Mouse (Mus musculus): ENCODE results near the gene Oxct2b. TPM values are rescaled to one million over a fixed set of nuclear protein-coding genes. Genes with fewer than 3 reads are reported as not detected.

Oxct2b gene
- polyA plus RNA-seq (2014; fragmentation: Nextera tagmentation; extraction: Ambion mirVana), result 0.20 TPM in 1 of 2 replicates, not detected in the other

- Histone ChIP-seq H3K9ac (replicated peaks; ENCODE audit: low read length) (no peak within 1 kb of the TSS), H3K4me1 (ENCODE audit: control insufficient read depth, insufficient read depth, low read length) (no peaks in the 10 kb centered on the region), H3K27ac (replicated peaks; ENCODE audit: low read depth, low read length) (no peak within 1 kb of the TSS), H3K4me3 (ENCODE audit: low read depth, low read length) (peak within 1 kb of the TSS; percentile 26), H3K36me3 (replicated peaks; ENCODE audit: control insufficient read depth, insufficient read depth, low read depth, low read length) (no peaks in the 10 kb centered on the region), H3K4me2 (ENCODE audit: low read depth, low read length) (peak within 1 kb of the TSS; percentile 57), H3K27me3 (ENCODE audit: control insufficient read depth, insufficient read depth, low read length) (peaks cover 5% of the 10 kb centered on the region; the same call in 1 of the 2 replicates), H3K9me3 (replicated peaks; ENCODE audit: control insufficient read depth, low read length) (no peaks in the 10 kb centered on the region)
- DNase-seq (ENCODE audit: low spot score), result peak; percentile 35
- 7% methylated on average over 22 of the region's 22 CpGs for WGBS
- ATAC-seq (replicated peaks; ENCODE audit: insufficient number of reproducible peaks, low FRiP score, low TSS enrichment, low read depth), result no peak
These were observed at the start of gene Oxct2b for GRCm38 (mm10) chr4:123116011-123116410. TSS of gene Oxct2b (plus strand) at chr4:123116266.

- ATAC-seq (replicated peaks; ENCODE audit: insufficient number of reproducible peaks, low FRiP score, low TSS enrichment, low read depth) (no peak), DNase-seq (ENCODE audit: low spot score) (no peak)
- H3K9ac ChIP-seq (replicated peaks; ENCODE audit: low read length), result no peak overlapping the region
- no peak overlapping the region for H3K4me2 ChIP-seq (ENCODE audit: low read depth, low read length)
- no peaks in the 10 kb centered on the region for H3K9me3 ChIP-seq (replicated peaks; ENCODE audit: control insufficient read depth, low read length)
- H3K36me3 ChIP-seq (replicated peaks; ENCODE audit: control insufficient read depth, insufficient read depth, low read depth, low read length), result no peaks in the 10 kb centered on the region
- WGBS, result 84% methylated on average over 6 of the region's 6 CpGs
- H3K4me3 ChIP-seq (ENCODE audit: low read depth, low read length), result no peak overlapping the region
- H3K27me3 ChIP-seq (ENCODE audit: control insufficient read depth, insufficient read depth, low read length), result no peaks in the 10 kb centered on the region
- H3K4me1 ChIP-seq (ENCODE audit: control insufficient read depth, insufficient read depth, low read length), result no peaks in the 10 kb centered on the region
- H3K27ac ChIP-seq (replicated peaks; ENCODE audit: low read depth, low read length), result no peak overlapping the region
These were observed 47.4 kb upstream of the Oxct2b start for GRCm38 (mm10) chr4:123068646-123069045.

- no peaks in the 10 kb centered on the region for H3K36me3 ChIP-seq (replicated peaks; ENCODE audit: control insufficient read depth, insufficient read depth, low read depth, low read length)
- 0 out of 2 replicates have a peak overlapping the region, but pooled peaks have one; percentile 10 for H3K9ac ChIP-seq (replicated peaks; ENCODE audit: low read length)
- peak; percentile 45 for DNase-seq (ENCODE audit: low spot score)
- no peak overlapping the region for H3K4me3 ChIP-seq (ENCODE audit: low read depth, low read length)
- H3K27ac ChIP-seq (replicated peaks; ENCODE audit: low read depth, low read length), result no peak overlapping the region
- H3K9me3 ChIP-seq (replicated peaks; ENCODE audit: control insufficient read depth, low read length), result no peaks in the 10 kb centered on the region
- 11% methylated on average over 13 of the region's 13 CpGs for WGBS
- no peaks in the 10 kb centered on the region for H3K4me1 ChIP-seq (ENCODE audit: control insufficient read depth, insufficient read depth, low read length)
- peak; percentile 72; the same call in 1 of the 2 replicates for ATAC-seq (replicated peaks; ENCODE audit: insufficient number of reproducible peaks, low FRiP score, low TSS enrichment, low read depth)
- no peaks in the 10 kb centered on the region for H3K27me3 ChIP-seq (ENCODE audit: control insufficient read depth, insufficient read depth, low read length)
- H3K4me2 ChIP-seq (ENCODE audit: low read depth, low read length), result no peak overlapping the region
These were observed 44.6 kb upstream of the Oxct2b start for GRCm38 (mm10) chr4:123071266-123071966.

GRCm38 (mm10) chr4:123076928-123077327, 39.1 kb upstream of the Oxct2b start:
- H3K27ac ChIP-seq (replicated peaks; ENCODE audit: low read depth, low read length), result no peak overlapping the region
- ATAC-seq (replicated peaks; ENCODE audit: insufficient number of reproducible peaks, low FRiP score, low TSS enrichment, low read depth) (no peak), DNase-seq (ENCODE audit: low spot score) (no peak)
- H3K9me3 ChIP-seq (replicated peaks; ENCODE audit: control insufficient read depth, low read length), result no peaks in the 10 kb centered on the region
- WGBS, result 62% methylated on average over 8 of the region's 8 CpGs
- no peaks in the 10 kb centered on the region for H3K27me3 ChIP-seq (ENCODE audit: control insufficient read depth, insufficient read depth, low read length)
- no peak overlapping the region for H3K4me3 ChIP-seq (ENCODE audit: low read depth, low read length)
- no peak overlapping the region for H3K9ac ChIP-seq (replicated peaks; ENCODE audit: low read length)
- no peaks in the 10 kb centered on the region for H3K4me1 ChIP-seq (ENCODE audit: control insufficient read depth, insufficient read depth, low read length)
- no peak overlapping the region for H3K4me2 ChIP-seq (ENCODE audit: low read depth, low read length)
- no peaks in the 10 kb centered on the region for H3K36me3 ChIP-seq (replicated peaks; ENCODE audit: control insufficient read depth, insufficient read depth, low read depth, low read length)

DNA sequence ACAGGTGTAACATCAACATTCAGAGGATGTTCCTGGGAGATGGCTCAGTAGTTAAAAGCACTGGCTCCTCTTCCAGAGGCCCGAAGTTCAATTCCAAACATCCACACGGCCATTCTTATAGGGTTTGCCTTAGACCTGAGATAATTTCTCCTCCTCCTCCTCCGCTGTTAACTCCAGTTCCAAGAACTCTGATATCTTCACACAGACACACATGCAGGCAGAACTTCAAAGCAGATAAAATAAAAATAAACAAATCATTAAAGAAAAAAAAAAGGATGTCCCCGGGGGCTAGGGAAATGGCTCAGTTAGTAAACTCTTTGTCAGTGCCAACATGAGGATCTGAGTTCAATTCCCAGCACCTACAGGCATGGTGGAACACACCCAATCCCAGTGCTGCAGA, 37.8 kb upstream of the Oxct2b start:
- no peak overlapping the region for H3K27ac ChIP-seq (replicated peaks; ENCODE audit: low read depth, low read length)
- ATAC-seq (replicated peaks; ENCODE audit: insufficient number of reproducible peaks, low FRiP score, low TSS enrichment, low read depth), result no peak
- H3K9me3 ChIP-seq (replicated peaks; ENCODE audit: control insufficient read depth, low read length), result no peaks in the 10 kb centered on the region
- WGBS, result 79% methylated on average over 4 of the region's 4 CpGs
- no peak for DNase-seq (ENCODE audit: low spot score)
- H3K27me3 ChIP-seq (ENCODE audit: control insufficient read depth, insufficient read depth, low read length), result no peaks in the 10 kb centered on the region
- no peaks in the 10 kb centered on the region for H3K36me3 ChIP-seq (replicated peaks; ENCODE audit: control insufficient read depth, insufficient read depth, low read depth, low read length)
- H3K9ac ChIP-seq (replicated peaks; ENCODE audit: low read length), result no peak overlapping the region
- no peak overlapping the region for H3K4me2 ChIP-seq (ENCODE audit: low read depth, low read length)
- no peak overlapping the region for H3K4me3 ChIP-seq (ENCODE audit: low read depth, low read length)
- H3K4me1 ChIP-seq (ENCODE audit: control insufficient read depth, insufficient read depth, low read length), result no peaks in the 10 kb centered on the region

- Histone ChIP-seq H3K9me3 (replicated peaks; ENCODE audit: control insufficient read depth, low read length) (no peaks in the 10 kb centered on the region), H3K4me1 (ENCODE audit: control insufficient read depth, insufficient read depth, low read length) (no peaks in the 10 kb centered on the region), H3K27me3 (ENCODE audit: control insufficient read depth, insufficient read depth, low read length) (no peaks in the 10 kb centered on the region), H3K27ac (replicated peaks; ENCODE audit: low read depth, low read length) (no peak overlapping the region), H3K9ac (replicated peaks; ENCODE audit: low read length) (no peak overlapping the region), H3K36me3 (replicated peaks; ENCODE audit: control insufficient read depth, insufficient read depth, low read depth, low read length) (no peaks in the 10 kb centered on the region), H3K4me2 (ENCODE audit: low read depth, low read length) (no peak overlapping the region), H3K4me3 (ENCODE audit: low read depth, low read length) (no peak overlapping the region)
- DNase-seq (ENCODE audit: low spot score) (no peak), ATAC-seq (replicated peaks; ENCODE audit: insufficient number of reproducible peaks, low FRiP score, low TSS enrichment, low read depth) (no peak)
- WGBS, result 47% methylated on average over 13 of the region's 13 CpGs
These were observed 35.3 kb upstream of the Oxct2b start for GRCm38 (mm10) chr4:123080791-123081190.

DNA sequence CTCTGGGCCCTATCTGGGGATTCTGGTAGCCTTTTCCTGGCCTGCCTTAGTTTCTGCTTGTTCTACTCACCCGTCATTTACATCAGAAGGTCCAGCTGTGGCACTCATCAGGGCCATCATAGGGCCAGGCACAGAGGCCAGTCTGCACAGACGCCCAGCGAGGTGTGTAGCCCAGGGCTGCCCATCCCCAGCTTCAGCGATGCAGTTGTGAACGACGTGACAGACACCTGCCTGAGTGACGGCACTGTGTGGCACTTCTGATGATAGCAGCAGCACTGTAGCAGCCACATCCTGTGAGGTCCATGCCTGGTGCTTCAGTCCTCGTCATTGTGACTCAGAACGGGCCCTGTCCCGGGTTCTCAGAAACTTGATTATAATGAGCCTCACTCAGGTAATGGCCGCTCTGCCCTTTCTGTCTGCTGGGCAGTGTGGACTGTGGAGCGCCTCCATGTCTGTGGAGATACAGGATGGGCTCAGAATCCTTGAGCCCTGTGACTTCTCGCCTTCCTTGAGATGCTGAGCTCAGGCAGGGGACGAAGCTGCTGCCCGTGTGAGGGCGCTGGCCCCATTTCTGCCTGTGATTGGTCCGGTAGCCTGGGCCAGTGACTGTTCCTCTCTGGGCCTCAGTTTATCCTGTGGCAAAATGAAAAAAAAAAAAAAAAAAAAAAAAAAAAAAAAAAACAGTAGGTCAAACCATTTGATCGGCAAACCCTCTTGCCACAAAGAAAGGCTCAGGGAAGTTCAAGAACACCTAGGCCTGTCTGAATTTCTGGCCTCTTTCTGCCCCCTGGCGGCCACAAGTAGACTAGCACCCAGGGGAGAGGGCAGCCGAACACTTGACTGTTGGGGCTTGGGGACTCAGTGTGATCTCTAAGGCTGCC, 33.5 kb upstream of the Oxct2b start:
- Histone ChIP-seq H3K4me3 (ENCODE audit: low read depth, low read length) (no peak overlapping the region), H3K4me2 (ENCODE audit: low read depth, low read length) (no peak overlapping the region), H3K4me1 (ENCODE audit: control insufficient read depth, insufficient read depth, low read length) (no peaks in the 10 kb centered on the region), H3K36me3 (replicated peaks; ENCODE audit: control insufficient read depth, insufficient read depth, low read depth, low read length) (no peaks in the 10 kb centered on the region), H3K27me3 (ENCODE audit: control insufficient read depth, insufficient read depth, low read length) (no peaks in the 10 kb centered on the region), H3K9me3 (replicated peaks; ENCODE audit: control insufficient read depth, low read length) (no peaks in the 10 kb centered on the region), H3K9ac (replicated peaks; ENCODE audit: low read length) (no peak overlapping the region), H3K27ac (replicated peaks; ENCODE audit: low read depth, low read length) (no peak overlapping the region)
- DNase-seq (ENCODE audit: low spot score), result peak; percentile 77
- WGBS, result 69% methylated on average over 20 of the region's 20 CpGs
- ATAC-seq (replicated peaks; ENCODE audit: insufficient number of reproducible peaks, low FRiP score, low TSS enrichment, low read depth), result peak; percentile 54

Measured in embryonic facial prominence, embryonic 11.5 days (tissue).